Mouse (Mus musculus): ENCODE data around the gene Gm28053. TPM values are rescaled to one million over a fixed set of nuclear protein-coding genes. Genes with fewer than 3 reads are reported as not detected.

The Gm28053 gene
- polyA plus RNA-seq, 1 experiment: not detected

GRCm38 (mm10) chr6:48723468-48723867, 5.1 kb downstream of the Gm28053 start:
- no peak for TF ChIP-seq GATA1 (IDR thresholded peaks at IDR 0.05; ENCODE audit: low read length)

GRCm38 (mm10) chr6:48725476-48725875, 7.1 kb downstream of the Gm28053 start:
- no peak for TF ChIP-seq GATA1 (IDR thresholded peaks at IDR 0.05; ENCODE audit: low read length)

GRCm38 (mm10) chr6:48727761-48728160, 9.4 kb downstream of the Gm28053 start:
- no peak for TF ChIP-seq GATA1 (IDR thresholded peaks at IDR 0.05; ENCODE audit: low read length)

- TF ChIP-seq GATA1 (IDR thresholded peaks at IDR 0.05; ENCODE audit: low read length): no peak
These were observed 14.5 kb downstream of the Gm28053 start for GRCm38 (mm10) chr6:48732864-48733304.

GRCm38 (mm10) chr6:48733660-48734059, 15.3 kb downstream of the Gm28053 start:
- no peak for TF ChIP-seq GATA1 (IDR thresholded peaks at IDR 0.05; ENCODE audit: low read length)

- no peak for TF ChIP-seq GATA1 (IDR thresholded peaks at IDR 0.05; ENCODE audit: low read length)
These were observed 18.6 kb downstream of the Gm28053 start for GRCm38 (mm10) chr6:48737053-48737452.

- TF ChIP-seq GATA1 (IDR thresholded peaks at IDR 0.05; ENCODE audit: low read length): no peak
These were observed 19.3 kb downstream of the Gm28053 start for GRCm38 (mm10) chr6:48737688-48738087.

- TF ChIP-seq GATA1 (IDR thresholded peaks at IDR 0.05; ENCODE audit: low read length): no peak
These were observed 20.8 kb downstream of the Gm28053 start, which contains the start of gene Gimap1 for GRCm38 (mm10) chr6:48738961-48739779. Gene Gimap1 (plus strand): TSS chr6:48739054.

GRCm38 (mm10) chr6:48739780-48740055, 21.3 kb downstream of the Gm28053 start:
- TF ChIP-seq GATA1 (IDR thresholded peaks at IDR 0.05; ENCODE audit: low read length): no peak

GRCm38 (mm10) chr6:48740501-48741169, 22.2 kb downstream of the Gm28053 start:
- TF ChIP-seq GATA1 (IDR thresholded peaks at IDR 0.05; ENCODE audit: low read length): no peak

GRCm38 (mm10) chr6:48741273-48741672, 22.9 kb downstream of the Gm28053 start:
- no peak for TF ChIP-seq GATA1 (IDR thresholded peaks at IDR 0.05; ENCODE audit: low read length)

GRCm38 (mm10) chr6:48741711-48742206, 23.4 kb downstream of the Gm28053 start:
- no peak for TF ChIP-seq GATA1 (IDR thresholded peaks at IDR 0.05; ENCODE audit: low read length)

GRCm38 (mm10) chr6:48742422-48743351, 24.3 kb downstream of the Gm28053 start:
- no peak for TF ChIP-seq GATA1 (IDR thresholded peaks at IDR 0.05; ENCODE audit: low read length)

- TF ChIP-seq GATA1 (IDR thresholded peaks at IDR 0.05; ENCODE audit: low read length): no peak
These were observed 27.1 kb downstream of the Gm28053 start for GRCm38 (mm10) chr6:48745490-48745889.

Measured in G1E-ER4 (cell line).